In genomic region chr3:50905993-50906831, GRCm38 (mm10) we compare ENCODE assay signal across 8 mouse cellular contexts.
DNase-seq lines count a peak whose midpoint lies in the region; ATAC-seq lines count a peak whose summit lies in the region.

No protein-coding gene starts in this region.

- peak; percentile 93 for DNase-seq in adrenal gland, adult 2 months
- DNase-seq in embryo, embryonic 11 days = peak; percentile 90
- DNase-seq in gonadal fat pad, adult 2 months (ENCODE audit: low read depth) = peak; percentile 23
- DNase-seq in left cerebral cortex, postnatal 25 days (ENCODE audit: low spot score in 2 of 2) = peak; percentile 93 to 96
- peak; percentile 90 for DNase-seq in mesoderm, embryonic 11.5 days (ENCODE audit: low read depth, low spot score)
- DNase-seq in right cerebral cortex, postnatal 25 days = peak; percentile 93
- DNase-seq in urinary bladder, postnatal 36 days (ENCODE audit: low spot score in 2 of 2) = peak; percentile 92

- peaks cover 10% of the 10 kb centered on the region for H3K4me1 ChIP-seq in intestine, embryonic 16.5 days (ENCODE audit: control insufficient read depth, insufficient read depth, low read length)

- H3K27me3 ChIP-seq in intestine, embryonic 16.5 days (replicated peaks; ENCODE audit: control insufficient read depth, insufficient read depth, low read length) = no peaks in the 10 kb centered on the region

- 16% methylated on average over 32 of the region's 32 CpGs for WGBS in intestine, embryonic 16.5 days

- H3K36me3 ChIP-seq in intestine, embryonic 16.5 days (ENCODE audit: control insufficient read depth, insufficient read depth, low read length) = no peaks in the 10 kb centered on the region

- peak overlapping the region; percentile 59 for H3K9ac ChIP-seq in intestine, embryonic 16.5 days (ENCODE audit: low read depth, low read length)

- intact Hi-C loops in left cerebral cortex, postnatal 25 days (cut with DNase I) = loop anchor here (1.0 to 5.0 kb wide), 5 partner anchors 261 to 1812 kb away; partner anchors contain the start of gene Slc7a11

- ATAC-seq in intestine, embryonic 16.5 days = peak; percentile 86

- H3K27ac ChIP-seq in intestine, embryonic 16.5 days (ENCODE audit: low read length) = no peak overlapping the region

- peak overlapping the region; percentile 65 for H3K4me2 ChIP-seq in intestine, embryonic 16.5 days (ENCODE audit: low read depth, low read length)

- no peaks in the 10 kb centered on the region for H3K9me3 ChIP-seq in intestine, embryonic 16.5 days (ENCODE audit: control insufficient read depth, low read length)

- H3K4me3 ChIP-seq in intestine, embryonic 16.5 days (ENCODE audit: low read length) = peak overlapping the region; percentile 49

Comparison
In these comparisons a context has a peak if more than half of its experiments do, and no peak if none do; other contexts are left out.
1. DNase-seq: peak in every context shown above with its lines; median percentile 94 in left cerebral cortex, postnatal 25 days; 93 in adrenal gland, adult 2 months; 93 in right cerebral cortex, postnatal 25 days; 92 in urinary bladder, postnatal 36 days; 90 in embryo, embryonic 11 days; 90 in mesoderm, embryonic 11.5 days; 23 in gonadal fat pad, adult 2 months.